Mouse (Mus musculus) layer of hippocampus, postnatal 25 days (tissue): Measurements from ENCODE around the gene Carmil3. TPM values are rescaled to one million over a fixed set of nuclear protein-coding genes. Genes with fewer than 3 reads are reported as not detected.

Source experiments
- DNase-seq, 2 experiments: peaks; one replicate each; pipeline ENCODE4 v3.0.0; 2022; ENCODE audit warnings: mixed read lengths in 2 of 2, low spot score in 1 of 2; ENCODE audit errors: extremely low spot score in 1 of 2
- total RNA-seq, 2 experiments: library from RNA; stranded (reverse); gene quantifications; 2 replicates each; pipeline ENCODE4 v1.2.3; 2021

The Carmil3 gene
- 10 to 100 TPM; 47.0 to 66.6 TPM for total RNA-seq

- peak; percentile 71 to 72 for DNase-seq
These were observed at the start of gene Carmil3 for GRCm38 (mm10) chr14:55490361-55491201. Carmil3 (plus strand) TSS chr14:55490651.

GRCm38 (mm10) chr14:55457693-55458092 lies 32.8 kb upstream of the Carmil3 start:
- DNase-seq, result no peak

GRCm38 (mm10) chr14:55458273-55458672 lies 32.2 kb upstream of the Carmil3 start:
- DNase-seq, result peak; percentile 37 to 71

- no peak for DNase-seq
These were observed 31.7 kb upstream of the Carmil3 start for GRCm38 (mm10) chr14:55458761-55459160.

GRCm38 (mm10) chr14:55459796-55460195 lies 30.7 kb upstream of the Carmil3 start:
- no peak for DNase-seq

GRCm38 (mm10) chr14:55460297-55460696 lies 30.2 kb upstream of the Carmil3 start:
- DNase-seq, result peak; percentile 28 to 31

- no peak for DNase-seq
These were observed 28.7 kb upstream of the Carmil3 start for GRCm38 (mm10) chr14:55461757-55462156.

- DNase-seq, result no peak
These were observed 24.0 kb upstream of the Carmil3 start for GRCm38 (mm10) chr14:55466481-55466880.

- DNase-seq, result no peak
These were observed 23.3 kb upstream of the Carmil3 start for GRCm38 (mm10) chr14:55467108-55467507.

GRCm38 (mm10) chr14:55468301-55468741 lies 22.1 kb upstream of the Carmil3 start:
- DNase-seq, result no peak

- no peak for DNase-seq
These were observed 21.4 kb upstream of the Carmil3 start for GRCm38 (mm10) chr14:55469041-55469440.

- no peak for DNase-seq
These were observed 20.6 kb upstream of the Carmil3 start for GRCm38 (mm10) chr14:55469821-55470220.

- DNase-seq, result no peak
These were observed 19.6 kb upstream of the Carmil3 start for GRCm38 (mm10) chr14:55470806-55471205.

GRCm38 (mm10) chr14:55475654-55476053 lies 14.8 kb upstream of the Carmil3 start:
- no peak for DNase-seq

- DNase-seq, result no peak
These were observed 13.0 kb upstream of the Carmil3 start for GRCm38 (mm10) chr14:55477421-55477820.

GRCm38 (mm10) chr14:55477829-55478228 lies 12.6 kb upstream of the Carmil3 start:
- DNase-seq, result no peak

- DNase-seq, result peak; percentile 49 to 67
These were observed 11.5 kb upstream of the Carmil3 start, which contains the start of gene Dhrs4 for GRCm38 (mm10) chr14:55478651-55479599. Dhrs4 (plus strand) TSS chr14:55478758.

- DNase-seq, result no peak
These were observed 10.8 kb upstream of the Carmil3 start for GRCm38 (mm10) chr14:55479629-55480028.

- no peak for DNase-seq
These were observed 5.9 kb upstream of the Carmil3 start for GRCm38 (mm10) chr14:55484430-55485085.

- DNase-seq, result no peak
These were observed 3.6 kb upstream of the Carmil3 start for GRCm38 (mm10) chr14:55486836-55487235.
